Mouse (Mus musculus) small intestine, adult 2 months (tissue): ENCODE measurements at regions not wholly inside any gene's neighbourhood (a gene's known extent, or its start where the extent isn't known, plus 50 kb on each side); places are given as distances from the start of the nearest gene placed in this dataset.

Experiments
- CTCF ChIP-seq: fragments of 200-500 bp; IDR thresholded peaks from 2 replicates; pipeline ENCODE4 v1.5.1; 2012; ENCODE audit warnings: low read depth, mild to moderate bottlenecking, control low read depth, inconsistent platforms, low read length, moderate library complexity, mixed read lengths; ENCODE audit not compliant: insufficient replicate concordance, insufficient read length; ENCODE audit errors: extremely low read depth
- POLR2A ChIP-seq: fragments of 200-500 bp; IDR thresholded peaks from 2 replicates; pipeline ENCODE4 v1.6.1; 2012; ENCODE audit warnings: low read depth, mild to moderate bottlenecking, control low read depth, inconsistent platforms, low read length, moderate library complexity

- TF ChIP-seq CTCF: no peak
- no peak for TF ChIP-seq POLR2A
These were observed 94.8 kb upstream of the Cpm start for GRCm38 (mm10) chr10:117534478-117534877.
